Mouse (Mus musculus): ENCODE results near the gene 4930404N11Rik. TPM values are rescaled to one million over a fixed set of nuclear protein-coding genes. Genes with fewer than 3 reads are reported as not detected.

The 4930404N11Rik gene
- polyA plus RNA-seq, 1 experiment from 2014 or later = 0.64 TPM

DNA sequence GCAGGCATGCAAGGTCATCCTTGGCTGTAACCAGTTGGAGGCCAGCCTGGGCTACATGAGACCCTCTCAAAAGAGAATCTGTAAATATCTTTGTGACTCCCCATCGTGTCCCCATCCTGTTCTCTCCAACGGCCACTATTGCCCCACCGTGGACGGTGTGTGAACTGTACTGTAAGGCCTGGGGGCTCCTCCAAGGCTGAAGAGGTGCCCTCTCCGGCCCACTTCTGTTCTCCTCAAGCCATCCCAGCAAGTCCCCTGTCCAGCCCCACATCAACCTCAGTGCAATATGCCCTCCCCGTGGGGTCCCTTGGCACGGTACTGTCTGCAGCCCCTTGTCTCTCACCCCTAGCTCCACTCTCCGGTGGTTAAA lies 46.3 kb downstream of the 4930404N11Rik start:
- no peak for DNase-seq (ENCODE audit: low spot score)
- peaks cover 36% of the 10 kb centered on the region for H3K36me3 ChIP-seq (ENCODE audit: control insufficient read depth, insufficient read depth, low read length)
- ATAC-seq (replicated peaks; ENCODE audit: low FRiP score) = no peak
- peak overlapping the region; percentile 78 for H3K27ac ChIP-seq (ENCODE audit: low read depth, low read length)
- no peaks in the 10 kb centered on the region for H3K9me3 ChIP-seq (ENCODE audit: control insufficient read depth, low read length)
- peak overlapping the region; percentile 63 for H3K9ac ChIP-seq (ENCODE audit: low read depth, low read length)
- H3K4me2 ChIP-seq = peak overlapping the region; percentile 96
- 39% methylated on average over 8 of the region's 8 CpGs for WGBS
- peak overlapping the region; percentile 97 for H3K4me3 ChIP-seq (ENCODE audit: low read depth, low read length)
- H3K4me1 ChIP-seq (replicated peaks; ENCODE audit: control insufficient read depth, insufficient read depth, low read length) = peaks cover 34% of the 10 kb centered on the region
- H3K27me3 ChIP-seq (replicated peaks; ENCODE audit: control insufficient read depth, insufficient read depth, low read length) = no peaks in the 10 kb centered on the region

DNA sequence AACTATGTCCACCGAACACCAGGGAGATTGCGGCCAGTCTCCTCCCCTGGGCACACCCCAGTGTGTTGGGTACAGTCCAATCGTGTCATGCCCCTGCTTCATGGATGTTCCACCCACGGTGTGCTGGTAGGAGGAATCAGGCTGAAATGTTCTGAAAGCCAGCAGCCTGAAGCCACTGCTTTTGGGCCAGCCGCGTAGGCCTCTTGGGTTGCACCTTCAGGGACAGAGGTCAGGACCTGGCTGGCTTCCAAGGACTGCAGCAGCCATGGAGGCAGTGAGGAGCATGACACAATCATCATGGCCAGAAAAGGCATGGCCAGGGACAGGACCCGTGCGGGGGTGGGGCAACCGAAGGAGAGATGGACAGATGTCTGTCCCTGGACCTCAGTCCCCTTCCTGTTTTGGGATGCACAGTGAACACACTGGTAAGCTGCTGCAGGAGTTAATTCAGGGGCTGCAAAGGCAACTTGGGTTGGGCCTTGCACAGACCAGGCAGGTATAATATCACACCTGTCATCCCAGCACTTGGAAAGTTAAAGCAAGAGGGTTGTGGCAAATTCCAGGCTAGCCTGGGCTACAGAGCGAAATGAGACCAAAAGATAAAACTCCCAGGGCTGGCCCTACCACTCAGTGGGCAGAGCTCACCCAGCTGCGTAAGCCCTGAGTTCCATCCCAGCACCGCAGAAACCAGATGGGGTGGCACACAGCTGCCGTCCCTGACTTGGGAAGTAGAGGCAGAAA lies 46.9 kb downstream of the 4930404N11Rik start:
- H3K9ac ChIP-seq (ENCODE audit: low read depth, low read length) = peak overlapping the region; percentile 1; the same call in 1 of the 2 replicates
- ATAC-seq (replicated peaks; ENCODE audit: low FRiP score) = no peak
- H3K27me3 ChIP-seq (replicated peaks; ENCODE audit: control insufficient read depth, insufficient read depth, low read length) = no peaks in the 10 kb centered on the region
- no peak overlapping the region for H3K4me3 ChIP-seq (ENCODE audit: low read depth, low read length)
- 86% methylated on average over 13 of the region's 13 CpGs for WGBS
- DNase-seq (ENCODE audit: low spot score) = no peak
- H3K9me3 ChIP-seq (ENCODE audit: control insufficient read depth, low read length) = no peaks in the 10 kb centered on the region
- H3K27ac ChIP-seq (ENCODE audit: low read depth, low read length) = peak overlapping the region; percentile 78
- peaks cover 35% of the 10 kb centered on the region for H3K36me3 ChIP-seq (ENCODE audit: control insufficient read depth, insufficient read depth, low read length)
- H3K4me2 ChIP-seq = peak overlapping the region; percentile 96
- H3K4me1 ChIP-seq (replicated peaks; ENCODE audit: control insufficient read depth, insufficient read depth, low read length) = peaks cover 34% of the 10 kb centered on the region

DNA sequence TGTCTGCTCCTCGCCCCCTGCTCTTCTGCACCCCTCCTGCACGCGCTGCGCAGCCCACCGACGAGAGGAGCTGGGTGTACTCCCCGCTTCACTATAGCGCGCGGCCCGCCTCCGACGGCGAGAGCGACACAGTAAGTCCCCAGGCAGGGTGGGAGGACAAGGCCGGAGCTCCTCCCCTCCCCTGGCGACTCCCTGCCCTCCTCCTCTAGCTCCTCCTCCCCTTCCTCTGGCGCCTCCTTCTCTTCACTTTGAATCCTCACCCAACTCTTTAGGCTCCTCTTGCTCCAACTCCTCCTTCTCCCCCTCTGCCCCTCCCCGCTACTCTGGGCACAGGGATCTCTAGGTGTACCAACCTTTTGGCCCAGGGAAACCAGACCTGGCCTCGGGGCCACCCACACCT lies 48.3 kb downstream of the 4930404N11Rik start:
- ATAC-seq (replicated peaks; ENCODE audit: low FRiP score) (peak; percentile 19; the same call in 1 of the 2 replicates), DNase-seq (ENCODE audit: low spot score) (no peak)
- peak overlapping the region; percentile 32; the same call in 1 of the 2 replicates for H3K27ac ChIP-seq (ENCODE audit: low read depth, low read length)
- no peaks in the 10 kb centered on the region for H3K9me3 ChIP-seq (ENCODE audit: control insufficient read depth, low read length)
- H3K4me1 ChIP-seq (replicated peaks; ENCODE audit: control insufficient read depth, insufficient read depth, low read length) = peaks cover 32% of the 10 kb centered on the region
- peak overlapping the region; percentile 36 for H3K4me3 ChIP-seq (ENCODE audit: low read depth, low read length)
- peaks cover 35% of the 10 kb centered on the region for H3K36me3 ChIP-seq (ENCODE audit: control insufficient read depth, insufficient read depth, low read length)
- WGBS = 20% methylated on average over 20 of the region's 20 CpGs
- peak overlapping the region; percentile 66 for H3K4me2 ChIP-seq
- H3K9ac ChIP-seq (ENCODE audit: low read depth, low read length) = peak overlapping the region; percentile 49
- no peaks in the 10 kb centered on the region for H3K27me3 ChIP-seq (replicated peaks; ENCODE audit: control insufficient read depth, insufficient read depth, low read length)

DNA sequence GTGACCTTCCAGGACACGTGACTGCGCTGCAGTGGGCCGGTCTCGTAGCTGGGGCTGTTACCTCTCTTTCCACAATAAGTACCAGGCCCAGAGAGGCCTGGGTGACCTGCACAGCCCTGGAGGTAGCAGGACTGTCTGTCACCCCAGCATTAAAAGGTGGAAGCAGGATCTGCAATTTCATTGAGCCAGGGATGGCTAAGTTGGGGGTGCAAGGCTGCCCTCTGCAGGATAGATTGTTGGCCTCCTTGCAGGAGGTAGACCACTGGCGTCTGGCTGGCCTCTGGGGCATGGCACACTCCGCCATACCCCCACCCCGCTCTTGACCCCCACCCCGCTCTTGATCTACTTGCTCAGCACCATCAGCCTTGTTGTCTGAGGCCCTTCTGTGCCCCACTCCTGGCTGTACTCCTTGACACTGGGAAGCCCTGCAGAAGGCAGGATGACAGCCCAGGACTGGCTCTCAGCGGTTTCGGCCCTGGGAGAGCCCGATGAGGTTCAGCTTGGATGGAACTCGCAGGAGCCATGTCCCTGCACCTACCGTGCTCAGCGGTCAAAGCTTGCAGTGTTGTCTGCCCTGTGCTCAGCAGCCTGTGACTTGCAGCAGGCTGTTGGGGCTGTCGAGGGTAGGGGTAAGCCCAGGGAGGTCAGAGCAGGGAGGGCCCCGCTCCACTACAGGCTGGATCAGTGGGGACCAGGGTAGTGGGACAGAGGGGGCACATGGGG lies 49.1 kb downstream of the 4930404N11Rik start:
- no peak for DNase-seq (ENCODE audit: low spot score)
- ATAC-seq (replicated peaks; ENCODE audit: low FRiP score) = no peak
- Histone ChIP-seq H3K27ac (ENCODE audit: low read depth, low read length) (peak overlapping the region; percentile 32; the same call in 1 of the 2 replicates), H3K9ac (ENCODE audit: low read depth, low read length) (peak overlapping the region; percentile 49), H3K4me3 (ENCODE audit: low read depth, low read length) (peak overlapping the region; percentile 36), H3K27me3 (replicated peaks; ENCODE audit: control insufficient read depth, insufficient read depth, low read length) (no peaks in the 10 kb centered on the region), H3K4me2 (peak overlapping the region; percentile 66), H3K9me3 (ENCODE audit: control insufficient read depth, low read length) (no peaks in the 10 kb centered on the region), H3K36me3 (ENCODE audit: control insufficient read depth, insufficient read depth, low read length) (peaks cover 37% of the 10 kb centered on the region), H3K4me1 (replicated peaks; ENCODE audit: control insufficient read depth, insufficient read depth, low read length) (peaks cover 25% of the 10 kb centered on the region)
- WGBS = 54% methylated on average over 16 of the region's 16 CpGs

DNA sequence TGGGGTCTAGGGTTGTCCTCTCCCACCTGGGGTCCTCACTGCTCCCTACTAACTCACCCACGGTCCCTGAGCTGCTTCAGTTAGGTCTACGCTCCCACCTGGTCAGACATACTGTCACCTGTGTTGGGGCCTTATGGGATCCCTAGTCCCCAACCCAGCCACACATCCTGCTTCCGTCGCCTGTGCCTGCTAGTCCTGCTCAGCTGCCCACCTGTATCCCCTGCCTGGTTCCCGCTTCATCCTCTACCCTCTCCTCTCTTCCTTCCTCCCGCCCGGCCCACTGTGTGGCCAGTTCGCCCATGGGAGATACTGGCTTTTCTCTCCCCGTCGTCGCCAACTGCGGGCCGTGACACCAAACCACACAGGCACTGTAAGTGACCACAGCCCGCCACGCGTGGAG lies 50.0 kb downstream of the 4930404N11Rik start:
- no peaks in the 10 kb centered on the region for H3K9me3 ChIP-seq (ENCODE audit: control insufficient read depth, low read length)
- ATAC-seq (replicated peaks; ENCODE audit: low FRiP score) (no peak), DNase-seq (ENCODE audit: low spot score) (no peak)
- no peak overlapping the region for H3K4me3 ChIP-seq (ENCODE audit: low read depth, low read length)
- WGBS = 87% methylated on average over 16 of the region's 16 CpGs
- H3K4me1 ChIP-seq (replicated peaks; ENCODE audit: control insufficient read depth, insufficient read depth, low read length) = peaks cover 25% of the 10 kb centered on the region
- no peak overlapping the region for H3K27ac ChIP-seq (ENCODE audit: low read depth, low read length)
- peaks cover 46% of the 10 kb centered on the region for H3K36me3 ChIP-seq (ENCODE audit: control insufficient read depth, insufficient read depth, low read length)
- no peak overlapping the region for H3K9ac ChIP-seq (ENCODE audit: low read depth, low read length)
- no peaks in the 10 kb centered on the region for H3K27me3 ChIP-seq (replicated peaks; ENCODE audit: control insufficient read depth, insufficient read depth, low read length)
- no peak overlapping the region for H3K4me2 ChIP-seq

DNA sequence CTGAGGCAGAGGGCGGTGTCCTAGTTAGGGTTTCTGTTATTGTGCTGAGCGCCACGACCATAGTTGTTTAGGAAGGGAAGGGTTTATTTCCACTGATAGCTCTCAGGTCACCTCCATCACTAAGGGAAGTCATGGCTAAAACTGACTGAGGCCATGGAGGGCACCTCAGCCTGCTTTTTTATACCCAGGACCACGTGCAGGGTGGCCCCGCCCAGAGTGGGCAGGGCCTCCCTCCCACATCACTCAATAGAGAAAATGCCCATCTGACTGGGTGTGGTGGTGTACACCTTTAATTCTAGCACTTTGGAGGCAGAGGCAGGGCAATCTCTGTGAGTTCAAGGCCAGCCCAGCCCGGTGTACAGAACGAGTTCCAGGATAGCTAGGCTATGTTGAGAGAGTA lies 51.4 kb downstream of the 4930404N11Rik start:
- DNase-seq (ENCODE audit: low spot score) (no peak), ATAC-seq (replicated peaks; ENCODE audit: low FRiP score) (no peak)
- Histone ChIP-seq H3K9me3 (ENCODE audit: control insufficient read depth, low read length) (no peaks in the 10 kb centered on the region), H3K4me2 (no peak overlapping the region), H3K27ac (ENCODE audit: low read depth, low read length) (no peak overlapping the region), H3K4me3 (ENCODE audit: low read depth, low read length) (no peak overlapping the region), H3K4me1 (replicated peaks; ENCODE audit: control insufficient read depth, insufficient read depth, low read length) (peaks cover 20% of the 10 kb centered on the region), H3K36me3 (ENCODE audit: control insufficient read depth, insufficient read depth, low read length) (peaks cover 54% of the 10 kb centered on the region), H3K9ac (ENCODE audit: low read depth, low read length) (no peak overlapping the region), H3K27me3 (replicated peaks; ENCODE audit: control insufficient read depth, insufficient read depth, low read length) (no peaks in the 10 kb centered on the region)
- 75% methylated on average over 7 of the region's 7 CpGs for WGBS

DNA sequence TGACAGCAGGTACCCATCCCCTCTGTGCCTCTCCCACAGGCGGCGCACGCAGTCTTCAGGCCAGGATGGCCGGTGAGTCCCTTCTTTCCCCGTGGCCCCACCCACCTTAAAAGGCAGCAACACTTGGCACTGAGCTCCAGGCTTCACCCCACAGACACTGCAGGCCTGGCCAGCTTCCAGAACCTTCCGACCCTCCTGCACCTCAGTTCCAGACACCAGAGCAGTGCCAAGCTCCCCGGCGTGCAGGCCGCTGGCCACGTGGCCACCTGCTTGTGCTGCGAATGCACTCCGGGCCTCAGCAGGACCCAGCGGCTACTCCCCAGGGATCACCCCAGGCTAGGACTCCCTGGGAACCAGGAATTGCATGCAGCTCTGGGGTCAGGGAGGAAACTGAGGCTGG lies 52.0 kb downstream of the 4930404N11Rik start:
- WGBS = 97% methylated on average over 13 of the region's 13 CpGs
- no peak for ATAC-seq (replicated peaks; ENCODE audit: low FRiP score)
- no peak overlapping the region for H3K27ac ChIP-seq (ENCODE audit: low read depth, low read length)
- H3K4me1 ChIP-seq (replicated peaks; ENCODE audit: control insufficient read depth, insufficient read depth, low read length) = peaks cover 13% of the 10 kb centered on the region
- H3K9ac ChIP-seq (ENCODE audit: low read depth, low read length) = no peak overlapping the region
- H3K9me3 ChIP-seq (ENCODE audit: control insufficient read depth, low read length) = no peaks in the 10 kb centered on the region
- DNase-seq (ENCODE audit: low spot score) = no peak
- no peak overlapping the region for H3K4me3 ChIP-seq (ENCODE audit: low read depth, low read length)
- peaks cover 59% of the 10 kb centered on the region for H3K36me3 ChIP-seq (ENCODE audit: control insufficient read depth, insufficient read depth, low read length)
- no peaks in the 10 kb centered on the region for H3K27me3 ChIP-seq (replicated peaks; ENCODE audit: control insufficient read depth, insufficient read depth, low read length)
- H3K4me2 ChIP-seq = no peak overlapping the region

All from liver, embryonic 11.5 days (tissue).